Mouse (Mus musculus): ENCODE results near the gene Avl9. TPM values are rescaled to one million over a fixed set of nuclear protein-coding genes. Genes with fewer than 3 reads are reported as not detected.

Gene Avl9
- total RNA-seq, 2 experiments from 2014 or later: 8.8 to 9.8 TPM

DNA sequence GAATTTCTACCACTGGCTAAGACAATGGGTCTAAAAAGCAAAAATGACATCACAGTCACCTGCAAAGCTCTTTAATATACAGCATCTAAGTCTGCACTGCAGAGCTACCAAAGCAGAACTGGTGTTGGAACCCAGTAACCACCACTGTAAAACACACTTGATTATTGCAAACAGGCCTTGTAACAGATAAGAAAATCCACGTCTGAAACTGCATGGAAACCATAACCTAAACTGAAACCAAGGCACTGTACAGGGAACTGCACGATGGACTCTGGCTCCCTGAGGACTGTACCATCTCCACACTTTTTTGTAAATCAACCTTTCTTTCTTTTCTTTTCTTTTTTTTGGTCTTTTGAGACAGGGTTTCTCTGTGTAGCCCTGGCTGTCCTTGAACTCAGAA is 73.0 kb downstream of the Avl9 start:
- no peak for ATAC-seq (replicated peaks; ENCODE audit: low FRiP score, poor library complexity, severe bottlenecking)

DNA sequence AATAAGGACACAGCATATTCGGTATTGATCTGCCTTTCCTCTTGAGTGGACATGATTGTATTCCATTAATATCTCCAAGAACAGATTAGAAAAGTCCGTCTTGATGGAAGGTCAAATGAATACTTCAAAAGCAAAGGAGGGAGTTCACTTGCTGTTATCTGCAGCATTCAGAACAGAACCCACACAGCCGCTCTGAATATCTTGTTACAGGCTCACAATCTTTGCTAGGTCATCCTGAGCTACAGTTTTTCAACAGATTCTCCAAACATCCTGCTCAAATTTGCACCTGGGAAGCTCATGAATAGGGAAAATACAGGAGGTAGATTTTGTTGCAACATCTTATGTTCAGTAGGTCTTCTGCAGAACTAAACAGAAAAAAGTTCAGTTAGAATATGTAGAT is 74.6 kb downstream of the Avl9 start:
- ATAC-seq (replicated peaks; ENCODE audit: low FRiP score, poor library complexity, severe bottlenecking): peak; percentile 61; the same call in 1 of the 2 replicates

DNA sequence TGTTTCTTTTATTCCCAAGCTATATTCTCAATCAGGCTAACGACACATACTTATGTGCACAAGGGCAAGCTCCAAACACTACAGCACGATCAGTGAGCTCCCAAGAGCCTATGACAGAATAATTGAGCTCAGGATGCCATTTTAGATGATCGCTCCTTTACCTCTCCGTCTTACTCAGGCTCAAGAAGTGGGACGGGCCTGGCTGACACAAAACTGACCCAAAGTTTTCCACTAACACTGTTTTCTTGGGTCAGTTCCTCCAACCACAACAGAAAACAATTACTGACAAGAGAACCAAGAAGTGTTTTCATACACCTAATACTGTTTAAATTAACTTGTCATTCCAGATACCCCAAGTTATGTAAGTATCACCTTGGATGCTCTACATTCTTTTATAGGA is 80.1 kb downstream of the Avl9 start:
- ATAC-seq (replicated peaks; ENCODE audit: low FRiP score, poor library complexity, severe bottlenecking): no peak

DNA sequence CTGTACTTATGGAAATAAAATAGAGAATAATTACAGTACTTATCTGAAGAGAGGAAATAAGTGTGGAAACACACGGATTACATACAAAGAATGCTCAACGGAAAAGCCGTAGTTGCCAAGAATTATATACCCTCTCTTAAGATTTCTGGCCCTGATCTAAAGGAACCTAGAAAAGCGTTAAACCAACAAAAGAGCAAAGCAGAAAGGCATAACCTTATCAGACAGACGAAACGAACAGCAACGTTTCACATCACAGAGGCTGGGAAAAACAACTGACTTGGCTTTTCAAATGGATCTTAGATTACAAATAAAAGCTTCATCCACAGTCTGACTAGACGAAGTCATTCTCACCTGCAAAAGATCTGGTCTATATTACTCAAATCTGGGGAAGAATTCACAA is 81.5 kb downstream of the Avl9 start:
- no peak for ATAC-seq (replicated peaks; ENCODE audit: low FRiP score, poor library complexity, severe bottlenecking)

DNA sequence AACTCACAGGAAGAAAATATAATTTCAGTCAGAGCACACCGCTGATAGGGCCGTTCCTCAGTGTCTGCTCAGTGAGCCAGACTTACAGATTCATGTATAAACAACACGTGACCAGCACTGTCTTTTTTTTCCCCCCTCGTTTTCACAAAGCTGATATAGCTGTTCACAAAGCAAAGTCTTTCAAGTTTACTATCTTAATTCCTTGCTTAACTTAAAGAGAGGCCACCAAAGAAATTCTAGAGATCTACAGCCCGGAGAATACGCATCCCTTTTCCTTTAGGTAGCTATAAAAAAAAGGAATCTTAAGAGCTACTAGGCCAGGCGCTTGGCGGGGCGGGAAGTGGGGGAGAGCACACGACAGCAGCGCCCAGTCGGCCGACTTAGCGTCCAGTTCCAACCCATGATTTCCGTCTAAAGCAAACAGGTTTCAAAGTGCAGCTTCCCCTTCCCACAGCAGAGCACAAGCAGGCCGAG is 82.0 kb downstream of the Avl9 start:
- ATAC-seq (replicated peaks; ENCODE audit: low FRiP score, poor library complexity, severe bottlenecking): peak; percentile 61

DNA sequence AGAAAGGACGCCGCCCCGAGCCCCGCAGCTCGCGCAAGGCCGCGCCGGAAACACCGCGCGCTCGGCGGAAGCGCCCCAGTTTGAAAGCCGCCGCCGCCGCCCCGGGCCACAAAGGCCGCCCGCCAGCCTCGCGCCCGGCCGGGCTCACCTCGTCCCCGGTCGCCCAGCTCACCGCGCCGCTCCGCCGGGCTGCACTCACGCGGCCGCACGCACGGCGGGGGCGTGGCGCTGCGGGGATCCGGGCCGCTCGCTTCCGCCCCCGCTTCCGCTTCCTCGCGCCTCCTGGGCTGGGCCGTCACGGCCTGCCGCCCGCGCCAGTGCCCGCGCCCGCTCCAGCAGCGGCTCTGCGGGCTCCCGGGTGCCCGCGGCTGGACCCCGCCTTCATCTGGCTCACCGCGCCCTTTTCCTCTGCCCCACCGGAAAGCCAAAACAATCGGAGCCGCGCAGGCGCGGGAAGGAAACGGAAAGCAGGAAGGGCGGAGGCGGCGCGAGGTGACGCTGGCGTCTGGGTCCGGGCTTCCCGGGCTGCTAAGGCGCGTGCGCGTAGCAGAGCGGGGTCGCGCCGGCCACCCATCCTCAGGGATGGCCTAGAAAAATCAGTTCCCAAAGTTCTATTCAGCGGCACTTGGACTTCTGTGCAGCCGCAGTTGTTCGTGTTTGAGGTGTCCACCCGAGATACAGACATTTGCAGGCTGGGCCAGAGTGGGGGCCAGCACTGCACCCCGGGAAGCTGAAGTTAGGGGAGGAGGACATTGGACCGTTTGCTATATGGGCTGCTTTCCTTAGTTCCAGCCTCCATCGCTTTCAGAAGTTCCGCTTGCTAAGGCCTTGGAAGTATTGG is 82.8 kb downstream of the Avl9 start, which contains the start of gene Kbtbd2:
TSS of gene Kbtbd2 (minus strand) at position 503 of the 841 bp plus-strand sequence.
- peak; percentile 93 for ATAC-seq (replicated peaks; ENCODE audit: low FRiP score, poor library complexity, severe bottlenecking)

DNA sequence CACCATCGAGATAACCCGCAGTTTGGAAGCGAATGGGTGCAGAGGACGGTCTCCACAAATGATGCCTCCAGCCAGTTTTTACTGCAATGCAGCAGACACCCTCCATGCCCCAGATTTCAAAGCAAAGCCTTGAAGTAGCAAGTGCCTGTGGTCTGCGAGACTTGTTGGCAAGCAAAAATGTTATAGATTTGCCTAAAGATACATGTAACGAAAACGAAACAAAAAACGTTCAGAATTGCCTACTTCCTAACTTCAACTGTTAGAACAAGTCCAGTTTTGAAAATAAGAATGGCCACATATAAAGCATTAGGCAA is 83.4 kb downstream of the Avl9 start:
- ATAC-seq (replicated peaks; ENCODE audit: low FRiP score, poor library complexity, severe bottlenecking): peak; percentile 33; the same call in 1 of the 2 replicates

DNA sequence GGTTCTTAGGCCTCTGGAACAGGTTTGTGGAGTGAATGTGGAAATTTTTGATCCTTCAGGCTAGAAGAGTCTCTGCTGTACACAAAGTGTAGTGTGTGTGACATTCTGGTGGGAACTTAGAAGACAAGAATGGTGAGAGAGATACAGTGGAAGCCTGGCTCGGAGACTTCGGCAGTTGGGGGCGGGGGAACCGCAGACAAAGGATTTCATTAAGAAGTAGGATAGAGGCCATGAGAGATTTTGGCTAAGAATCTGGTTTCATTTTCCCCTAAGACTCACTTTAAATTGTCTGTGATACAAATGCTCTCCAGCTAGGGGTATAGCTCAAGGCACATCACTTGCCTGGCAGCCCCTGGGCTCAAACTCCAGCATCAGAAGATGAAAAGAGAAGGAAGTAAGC is 90.3 kb downstream of the Avl9 start:
- no peak for ATAC-seq (replicated peaks; ENCODE audit: low FRiP score, poor library complexity, severe bottlenecking)

DNA sequence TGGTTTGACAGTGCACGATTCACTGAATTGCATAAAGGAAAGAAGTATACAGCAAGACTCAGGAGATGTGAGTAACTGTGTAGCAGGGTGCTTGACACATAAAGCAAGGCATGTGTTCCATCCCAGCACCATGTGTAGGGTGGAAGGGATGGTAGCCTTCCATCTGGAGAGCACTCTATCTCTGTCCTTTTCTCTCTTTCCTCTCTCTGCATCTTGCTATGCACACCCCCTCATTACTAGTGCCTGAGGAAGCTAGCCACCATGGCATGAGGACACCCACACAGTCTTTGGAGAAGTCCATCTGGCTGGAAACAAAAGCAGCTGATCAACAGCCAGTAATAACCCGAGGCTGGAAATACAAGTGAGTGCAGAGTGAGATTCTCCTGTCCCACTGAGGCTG is 91.5 kb downstream of the Avl9 start:
- no peak for ATAC-seq (replicated peaks; ENCODE audit: low FRiP score, poor library complexity, severe bottlenecking)

DNA sequence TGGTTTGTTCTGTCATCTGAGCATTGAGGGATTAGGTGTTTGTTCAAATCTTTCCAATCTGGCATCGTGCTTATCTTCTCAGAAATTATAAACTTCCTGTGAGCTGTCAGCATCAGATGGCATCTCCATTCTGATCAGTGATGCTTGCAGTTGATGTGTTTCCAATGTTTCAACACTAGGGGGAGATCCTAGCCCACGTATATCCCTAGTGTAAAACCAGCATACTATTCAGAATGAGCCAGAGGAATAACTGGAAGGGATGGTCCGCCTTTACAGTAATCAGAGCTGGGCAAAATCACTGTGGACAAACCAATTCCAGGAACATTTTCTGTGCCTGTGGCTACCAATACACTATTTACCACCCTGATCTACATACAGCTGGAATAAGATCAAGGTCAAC is 94.0 kb downstream of the Avl9 start:
- peak; percentile 92 for ATAC-seq (replicated peaks; ENCODE audit: low FRiP score, poor library complexity, severe bottlenecking)

Other genes with a start within 250 kb of the Avl9 start
- gene Pde1c, start 145.8 kb upstream of the Avl9 start, total RNA-seq (2015; ENCODE audit: low replicate concordance): not detected in 2 replicates
- 0.30 and 0.77 TPM in 2 replicates for gene Pde1c, start 145.8 kb upstream of the Avl9 start, total RNA-seq (2017; ENCODE audit: low replicate concordance)
- 22.2 and 47.6 TPM in 2 replicates for gene Lsm5, start 10.2 kb upstream of the Avl9 start, total RNA-seq (2015; ENCODE audit: low replicate concordance)
- 21.9 and 98.5 TPM in 2 replicates for gene Lsm5, start 10.2 kb upstream of the Avl9 start, total RNA-seq (2017; ENCODE audit: low replicate concordance)
- 42.5 and 44.9 TPM in 2 replicates for gene Kbtbd2, start 82.9 kb downstream of the Avl9 start, total RNA-seq (2015; ENCODE audit: low replicate concordance)
- 45.8 and 67.0 TPM in 2 replicates for gene Kbtbd2, start 82.9 kb downstream of the Avl9 start, total RNA-seq (2017; ENCODE audit: low replicate concordance)
- 2.9 TPM in 1 of 2 replicates, not detected in the other for gene Fkbp9, start 117.2 kb downstream of the Avl9 start, total RNA-seq (2015; ENCODE audit: low replicate concordance)
- gene Fkbp9, start 117.2 kb downstream of the Avl9 start, total RNA-seq (2017; ENCODE audit: low replicate concordance): 0.68 and 1.9 TPM in 2 replicates
- 371 and 463 TPM in 2 replicates for gene Nt5c3, start 209.0 kb downstream of the Avl9 start, total RNA-seq (2015; ENCODE audit: low replicate concordance)
- 280 and 388 TPM in 2 replicates for gene Nt5c3, start 209.0 kb downstream of the Avl9 start, total RNA-seq (2017; ENCODE audit: low replicate concordance)
- gene Vmn1r4, start 209.1 kb downstream of the Avl9 start, total RNA-seq (2015; ENCODE audit: low replicate concordance): 2.2 TPM in 1 of 2 replicates, not detected in the other
- 0.30 TPM in 1 of 2 replicates, not detected in the other for gene Vmn1r4, start 209.1 kb downstream of the Avl9 start, total RNA-seq (2017; ENCODE audit: low replicate concordance)